Mouse (Mus musculus) ovary, adult 18-20 months (tissue): ENCODE results near the gene Srprb.

Experiments
- DNase-seq: peaks from one replicate; pipeline ENCODE4 v3.0.0; 2022; ENCODE audit warnings: low spot score, mixed read lengths

Srprb gene

DNA sequence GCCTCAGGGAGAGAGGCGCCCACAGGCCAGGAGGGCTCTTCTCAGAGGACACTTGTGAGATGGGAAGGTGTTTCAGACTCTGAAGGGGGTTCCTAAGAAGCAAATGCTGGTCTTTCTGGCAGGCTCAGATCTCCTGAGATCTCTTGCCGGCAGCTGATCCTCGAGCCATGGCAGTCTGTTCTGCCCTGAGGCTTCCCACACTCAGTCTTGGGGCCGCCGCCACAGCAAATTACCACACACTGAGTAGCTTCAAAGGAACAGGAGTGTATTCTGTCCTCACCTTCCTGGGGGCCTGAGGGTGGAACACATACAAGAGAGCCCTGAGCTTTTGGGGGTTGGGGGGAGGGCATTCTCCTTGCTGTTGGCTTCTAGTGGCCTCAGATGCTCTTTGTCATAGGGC, 56.6 kb downstream of the Srprb start:
- no peak for DNase-seq

DNA sequence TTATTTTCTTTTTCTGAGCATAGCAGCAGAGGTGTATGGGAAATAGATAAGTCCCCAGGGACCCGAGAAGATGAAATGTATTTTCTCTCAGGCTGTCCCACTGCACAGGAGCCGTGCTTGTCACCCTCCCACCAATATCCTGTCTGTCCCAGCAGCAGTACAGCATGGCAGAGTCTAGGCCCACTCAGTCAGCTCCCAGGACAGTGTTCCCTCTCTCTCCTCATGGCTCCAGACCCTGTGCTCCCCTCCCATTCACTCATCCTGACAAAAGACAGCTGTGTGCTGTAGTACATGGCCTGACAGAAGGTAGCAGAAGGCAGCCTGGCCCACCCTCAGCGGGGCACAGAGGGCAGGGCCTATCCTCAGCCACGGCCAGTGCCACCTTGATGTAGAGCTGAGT, 58.1 kb downstream of the Srprb start:
- DNase-seq: no peak

DNA sequence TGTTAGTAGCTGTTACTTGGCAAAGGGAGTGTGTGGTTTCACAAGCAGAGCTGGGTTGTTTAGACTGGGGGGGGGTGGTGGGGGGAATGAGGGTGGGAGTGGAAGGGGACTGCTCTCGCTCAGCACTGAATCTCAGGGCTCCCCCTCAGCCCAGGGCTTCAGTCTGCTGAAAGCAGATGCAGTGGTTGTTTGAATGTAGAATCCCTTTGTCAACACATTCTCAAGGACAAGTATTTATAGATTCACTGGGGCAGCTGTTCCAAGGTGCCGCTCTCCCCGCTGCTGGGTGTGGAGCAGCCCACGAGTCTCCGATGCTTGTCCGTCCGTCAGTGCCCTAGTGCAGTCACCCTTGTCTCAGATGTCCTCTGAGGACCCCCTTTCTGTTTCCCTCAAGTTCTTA, 60.7 kb downstream of the Srprb start:
- no peak for DNase-seq

GRCm38 (mm10) chr9:103140384-103140783, 61.6 kb downstream of the Srprb start:
- DNase-seq: no peak

GRCm38 (mm10) chr9:103139481-103139880, 62.5 kb downstream of the Srprb start:
- no peak for DNase-seq
